Mouse (Mus musculus) hindbrain, embryonic 12.5 days (tissue): ENCODE measurements around the gene Slc1a7. TPM values are rescaled to one million over a fixed set of nuclear protein-coding genes. Genes with fewer than 3 reads are reported as not detected.
A peak's percentile ranks its signal among the peaks of the same experiment; 100 is the strongest.

Experiments
- ATAC-seq: fragments of 200-750 bp; cut with Nextera tagmentation; 2 replicates; pipeline ENCODE4 v1.8.0; 2017; ENCODE audit warnings: moderate TSS enrichment; ENCODE audit not compliant: low FRiP score
- H3K27ac ChIP-seq: fragments of 300-500 bp; sonication (generic); 2 replicates; pipeline ENCODE4 v1.5.1; 2016; ENCODE audit warnings: mild to moderate bottlenecking
- H3K27me3 ChIP-seq: fragments of 300-500 bp; sonication (generic); 2 replicates; pipeline ENCODE4 v1.6.1; 2016; ENCODE audit warnings: mild to moderate bottlenecking
- H3K36me3 ChIP-seq: fragments of 300-500 bp; sonication (generic); 2 replicates; pipeline ENCODE4 v1.6.1; 2016; ENCODE audit warnings: mild to moderate bottlenecking
- H3K4me1 ChIP-seq: fragments of 300-500 bp; sonication (generic); 2 replicates; pipeline ENCODE4 v1.6.1; 2016
- H3K4me2 ChIP-seq: fragments of 300-500 bp; sonication (generic); replicated peaks from 2 replicates; pipeline ENCODE4 v1.6.1; 2016; ENCODE audit warnings: mild to moderate bottlenecking
- H3K4me3 ChIP-seq: fragments of 300-500 bp; sonication (generic); 2 replicates; pipeline ENCODE4 v1.5.1; 2016; ENCODE audit warnings: mild to moderate bottlenecking
- H3K9ac ChIP-seq: fragments of 300-500 bp; sonication (generic); 2 replicates; pipeline ENCODE4 v1.6.1; 2016; ENCODE audit warnings: mild to moderate bottlenecking, moderate library complexity
- H3K9me3 ChIP-seq: fragments of 300-500 bp; sonication (generic); replicated peaks from 2 replicates; pipeline ENCODE4 v1.6.1; 2016; ENCODE audit warnings: mild to moderate bottlenecking
- WGBS: fragments of 180-500 bp; shearing (Covaris S2); methylation state at CpG from one replicate; pipeline ENCODE4 v1.1.7; 2016; 5-methylcytosine and 5-hydroxymethylcytosine counted together
- polyA plus RNA-seq: library from polyadenylated mRNA; unstranded; fragments of >200 nt; fragmentation: Nextera tagmentation; extraction: Ambion mirVana; gene quantifications from 2 replicates; pipeline ENCODE4 v1.2.1, GENCODE M21; 2016

Gene Slc1a7
- polyA plus RNA-seq = 0.08 TPM in 1 of 2 replicates, not detected in the other

DNA sequence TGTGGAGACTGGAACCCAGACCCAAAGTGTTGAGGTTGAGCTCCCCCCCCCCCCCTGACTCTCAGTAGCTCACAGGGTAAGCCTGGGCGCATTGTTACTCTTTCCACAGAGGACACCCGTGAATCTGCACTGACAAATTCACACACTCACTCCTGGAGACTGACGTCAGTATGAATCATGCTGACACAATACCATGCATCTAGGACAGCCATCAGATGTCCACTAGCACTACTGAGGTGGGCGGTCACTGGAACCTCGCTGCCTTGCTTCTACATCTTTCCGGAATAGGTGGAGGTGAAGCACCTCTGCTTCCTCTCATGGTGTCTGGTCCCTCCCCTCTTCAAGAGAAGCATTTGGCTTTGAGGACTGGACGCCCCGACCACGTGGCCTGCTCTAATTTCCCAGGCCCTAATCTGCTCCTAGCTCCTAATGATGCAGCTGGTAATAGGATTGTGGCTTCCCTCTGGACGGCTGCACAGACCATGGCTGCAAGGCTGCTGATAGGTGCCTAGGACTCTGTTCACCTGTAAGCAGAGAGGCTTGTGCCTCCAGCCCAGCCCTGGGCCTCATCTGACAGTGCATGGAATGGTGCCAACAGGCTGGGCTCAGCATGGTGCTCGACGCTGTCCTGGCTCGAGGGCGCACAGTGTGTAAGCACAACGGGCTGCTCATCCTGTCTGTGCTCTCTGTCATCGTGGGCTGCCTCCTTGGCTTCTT, at the start of gene Slc1a7:
Gene Slc1a7 (plus strand): TSS at position 367 of the 717 bp plus-strand sequence.
- 88% methylated on average over 16 of the region's 16 CpGs for WGBS
- ATAC-seq = no peak
- H3K4me2 ChIP-seq = no peak within 1 kb of the TSS
- no peaks in the 10 kb centered on the region for H3K27me3 ChIP-seq
- no peaks in the 10 kb centered on the region for H3K4me1 ChIP-seq
- no peak within 1 kb of the TSS for H3K27ac ChIP-seq
- H3K9me3 ChIP-seq = no peaks in the 10 kb centered on the region
- no peak within 1 kb of the TSS for H3K4me3 ChIP-seq
- H3K9ac ChIP-seq = no peak within 1 kb of the TSS
- no peaks in the 10 kb centered on the region for H3K36me3 ChIP-seq

DNA sequence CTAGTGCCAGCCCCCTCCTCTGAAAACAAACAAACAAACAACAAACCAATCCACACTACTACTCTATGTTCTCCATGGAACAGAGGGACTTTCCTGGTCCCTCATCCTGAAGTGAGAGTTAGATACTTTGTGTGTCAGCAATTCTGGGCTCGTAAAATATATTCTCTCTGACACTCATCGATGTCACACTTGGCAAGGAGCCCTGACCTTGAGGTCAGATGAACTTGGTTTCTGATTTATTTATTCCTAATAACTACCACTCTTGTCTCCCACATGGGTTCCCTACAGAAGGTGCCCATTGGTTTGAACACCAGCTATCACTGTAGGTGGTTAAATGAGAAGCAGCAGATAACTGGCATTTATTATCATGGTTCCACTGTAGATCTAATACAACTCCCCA, 47.8 kb upstream of the Slc1a7 start:
- H3K27ac ChIP-seq = no peak overlapping the region
- H3K4me2 ChIP-seq = no peak overlapping the region
- 90% methylated on average over 2 of the region's 2 CpGs for WGBS
- H3K36me3 ChIP-seq = 0 out of 2 replicates have a peak, but pooled peaks cover 6% of the 10 kb centered on the region
- H3K27me3 ChIP-seq = no peaks in the 10 kb centered on the region
- H3K9ac ChIP-seq = no peak overlapping the region
- peaks cover 18% of the 10 kb centered on the region for H3K4me1 ChIP-seq
- no peak for ATAC-seq
- H3K9me3 ChIP-seq = no peaks in the 10 kb centered on the region
- no peak overlapping the region for H3K4me3 ChIP-seq

DNA sequence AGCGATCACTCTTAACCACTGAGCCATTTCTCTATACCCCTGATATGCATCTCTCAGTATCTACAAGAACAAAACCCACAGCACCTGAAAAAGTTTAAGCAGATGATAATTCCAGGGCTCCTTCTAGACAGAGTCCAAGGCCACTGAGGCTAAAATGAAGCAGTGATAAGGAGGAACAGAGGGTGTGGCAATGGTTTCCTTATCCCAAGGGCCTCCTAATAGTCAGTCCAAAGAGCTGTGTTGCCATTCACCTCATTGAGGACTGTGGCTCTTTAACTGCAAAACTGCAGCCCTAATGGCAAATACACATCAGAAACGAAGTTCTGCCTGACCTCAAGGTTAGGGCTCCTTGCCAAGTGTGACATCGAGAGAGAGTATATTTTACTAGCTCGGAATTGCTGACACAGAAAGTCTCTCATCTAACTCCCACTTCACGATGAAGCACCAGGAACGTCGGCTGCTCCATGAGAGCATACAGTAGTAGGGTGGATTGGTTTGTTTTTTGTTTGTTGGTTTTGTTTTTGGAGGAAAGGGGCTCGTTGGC, 46.9 kb upstream of the Slc1a7 start:
- WGBS = 86% methylated on average over 8 of the region's 8 CpGs
- ATAC-seq = no peak
- Histone ChIP-seq H3K36me3 (0 out of 2 replicates have a peak, but pooled peaks cover 6% of the 10 kb centered on the region), H3K27ac (no peak overlapping the region), H3K4me3 (no peak overlapping the region), H3K27me3 (no peaks in the 10 kb centered on the region), H3K9me3 (no peaks in the 10 kb centered on the region), H3K4me1 (peaks cover 18% of the 10 kb centered on the region), H3K4me2 (no peak overlapping the region), H3K9ac (no peak overlapping the region)

DNA sequence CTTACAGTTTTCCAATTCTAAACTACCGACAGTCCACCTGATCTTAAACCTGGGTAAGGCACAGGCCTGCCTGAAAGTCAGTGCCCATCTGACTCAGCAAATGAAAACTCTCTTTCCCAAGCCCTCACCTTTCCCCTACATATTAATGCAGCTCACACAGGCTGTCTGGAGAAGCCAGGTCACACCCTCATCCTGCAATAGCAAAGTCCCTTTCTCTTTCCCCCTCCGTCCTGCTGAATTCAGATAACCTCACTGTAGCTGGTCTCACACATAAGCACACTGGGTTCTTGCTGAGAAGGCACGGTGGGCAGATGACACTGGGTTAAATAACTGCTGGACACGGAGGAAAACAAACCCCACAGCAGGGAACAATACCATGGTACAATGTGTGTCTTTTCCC, 46.2 kb upstream of the Slc1a7 start:
- H3K4me1 ChIP-seq = peaks cover 18% of the 10 kb centered on the region
- no peak overlapping the region for H3K9ac ChIP-seq
- H3K9me3 ChIP-seq = no peaks in the 10 kb centered on the region
- no peak for ATAC-seq
- peak overlapping the region; percentile 79; the same call in 1 of the 2 replicates for H3K4me2 ChIP-seq
- no peak overlapping the region for H3K4me3 ChIP-seq
- H3K27ac ChIP-seq = no peak overlapping the region
- H3K36me3 ChIP-seq = 0 out of 2 replicates have a peak, but pooled peaks cover 6% of the 10 kb centered on the region
- WGBS = 57% methylated on average over 4 of the region's 4 CpGs
- no peaks in the 10 kb centered on the region for H3K27me3 ChIP-seq

DNA sequence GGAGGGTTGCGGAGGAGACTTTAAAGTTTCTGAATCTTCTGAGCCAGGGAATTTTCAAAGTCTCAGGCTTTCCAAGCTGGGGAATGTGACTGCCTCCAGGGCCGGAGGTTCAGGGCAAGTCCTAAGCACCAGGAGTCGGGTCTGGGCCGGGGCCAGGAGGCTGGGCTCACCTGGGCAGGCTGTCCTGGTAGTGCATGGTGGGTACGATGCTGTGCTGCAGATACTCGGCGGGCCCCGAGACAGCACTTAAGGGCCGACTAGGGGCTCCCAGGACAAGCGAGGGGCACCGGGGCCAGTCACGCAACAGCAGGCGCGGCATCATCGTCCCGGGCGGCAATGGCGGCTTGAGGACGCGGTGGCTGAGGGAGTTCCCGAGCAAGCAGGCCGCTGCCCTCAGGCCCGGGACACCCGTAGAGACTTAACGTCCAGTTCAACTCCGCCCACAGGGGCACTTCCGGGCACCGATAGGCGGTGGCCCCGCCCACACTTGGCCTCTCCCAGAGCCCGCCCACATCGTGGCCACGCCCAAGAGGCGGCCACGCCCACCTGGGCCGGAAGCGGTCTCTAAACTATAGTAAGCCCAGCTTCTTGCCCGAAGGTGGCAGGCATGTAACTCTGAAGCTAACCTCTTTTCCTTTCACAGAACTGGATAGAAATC, 44.9 kb upstream of the Slc1a7 start, which contains the start of gene Cpt2:
Gene Cpt2 (minus strand): TSS at position 466 of the 658 bp plus-strand sequence.
- H3K27ac ChIP-seq = 0 out of 2 replicates have a peak within 1 kb of the TSS, but pooled peaks have one; percentile 35
- peak; percentile 90 for ATAC-seq
- H3K9me3 ChIP-seq = no peaks in the 10 kb centered on the region
- H3K4me2 ChIP-seq = peak within 1 kb of the TSS; percentile 79
- peak within 1 kb of the TSS; percentile 72 for H3K9ac ChIP-seq
- peaks cover 18% of the 10 kb centered on the region for H3K4me1 ChIP-seq
- H3K27me3 ChIP-seq = no peaks in the 10 kb centered on the region
- peak within 1 kb of the TSS; percentile 76 for H3K4me3 ChIP-seq
- 0 out of 2 replicates have a peak, but pooled peaks cover 6% of the 10 kb centered on the region for H3K36me3 ChIP-seq
- 2% methylated on average over 38 of the region's 38 CpGs for WGBS

DNA sequence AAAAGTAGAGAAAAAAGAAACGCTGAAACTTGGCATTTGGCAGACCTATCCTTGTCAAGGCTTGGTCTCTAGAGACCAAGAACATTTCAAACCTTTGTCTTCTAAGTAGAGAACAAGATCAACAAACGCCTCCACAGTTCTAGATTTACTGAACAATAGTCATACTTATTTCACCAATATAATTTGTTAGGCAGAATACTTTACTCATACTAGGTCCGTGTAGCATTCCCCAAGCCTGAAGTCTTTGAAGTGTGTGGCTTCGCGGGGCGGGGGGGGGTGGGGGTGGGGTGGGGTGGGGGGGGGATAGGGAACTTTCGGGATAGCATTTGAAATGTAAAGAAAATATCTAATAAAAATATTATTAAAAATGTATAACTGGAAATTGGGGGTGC, 44.3 kb upstream of the Slc1a7 start:
- peak overlapping the region; percentile 79 for H3K4me2 ChIP-seq
- H3K27ac ChIP-seq = no peak overlapping the region
- peaks cover 18% of the 10 kb centered on the region for H3K4me1 ChIP-seq
- peak overlapping the region; percentile 76 for H3K4me3 ChIP-seq
- H3K9ac ChIP-seq = peak overlapping the region; percentile 72; the same call in 1 of the 2 replicates
- WGBS = 48% methylated on average over 7 of the region's 7 CpGs
- H3K27me3 ChIP-seq = no peaks in the 10 kb centered on the region
- H3K36me3 ChIP-seq = 0 out of 2 replicates have a peak, but pooled peaks cover 6% of the 10 kb centered on the region
- no peaks in the 10 kb centered on the region for H3K9me3 ChIP-seq
- peak; percentile 26; the same call in 1 of the 2 replicates for ATAC-seq

GRCm38 (mm10) chr4:107928269-107928668, 39.9 kb upstream of the Slc1a7 start:
- ATAC-seq = no peak
- Histone ChIP-seq H3K9me3 (no peaks in the 10 kb centered on the region), H3K36me3 (no peaks in the 10 kb centered on the region), H3K27ac (no peak overlapping the region), H3K9ac (no peak overlapping the region), H3K4me1 (peaks cover 3% of the 10 kb centered on the region), H3K27me3 (no peaks in the 10 kb centered on the region), H3K4me2 (no peak overlapping the region), H3K4me3 (no peak overlapping the region)
- 72% methylated on average over 2 of the region's 2 CpGs for WGBS

GRCm38 (mm10) chr4:107928726-107929125, 39.4 kb upstream of the Slc1a7 start:
- Histone ChIP-seq H3K9me3 (no peaks in the 10 kb centered on the region), H3K27me3 (no peaks in the 10 kb centered on the region), H3K27ac (no peak overlapping the region), H3K9ac (no peak overlapping the region), H3K4me3 (no peak overlapping the region), H3K36me3 (no peaks in the 10 kb centered on the region), H3K4me1 (no peaks in the 10 kb centered on the region; the same call in 1 of the 2 replicates), H3K4me2 (no peak overlapping the region)
- WGBS = 87% methylated on average over 2 of the region's 2 CpGs
- no peak for ATAC-seq

GRCm38 (mm10) chr4:107931453-107931852, 36.7 kb upstream of the Slc1a7 start:
- no peak overlapping the region for H3K4me3 ChIP-seq
- no peak overlapping the region for H3K9ac ChIP-seq
- no peaks in the 10 kb centered on the region for H3K36me3 ChIP-seq
- H3K4me1 ChIP-seq = no peaks in the 10 kb centered on the region
- WGBS = 80% methylated on average over 3 of the region's 3 CpGs
- no peak overlapping the region for H3K4me2 ChIP-seq
- ATAC-seq = no peak
- no peaks in the 10 kb centered on the region for H3K27me3 ChIP-seq
- H3K27ac ChIP-seq = no peak overlapping the region
- H3K9me3 ChIP-seq = no peaks in the 10 kb centered on the region

GRCm38 (mm10) chr4:107933239-107933638, 34.9 kb upstream of the Slc1a7 start:
- Histone ChIP-seq H3K36me3 (no peaks in the 10 kb centered on the region), H3K4me1 (no peaks in the 10 kb centered on the region), H3K4me3 (no peak overlapping the region), H3K4me2 (no peak overlapping the region), H3K9ac (no peak overlapping the region), H3K9me3 (no peaks in the 10 kb centered on the region), H3K27ac (no peak overlapping the region), H3K27me3 (no peaks in the 10 kb centered on the region)
- ATAC-seq = no peak
- WGBS = 81% methylated on average over 8 of the region's 8 CpGs

DNA sequence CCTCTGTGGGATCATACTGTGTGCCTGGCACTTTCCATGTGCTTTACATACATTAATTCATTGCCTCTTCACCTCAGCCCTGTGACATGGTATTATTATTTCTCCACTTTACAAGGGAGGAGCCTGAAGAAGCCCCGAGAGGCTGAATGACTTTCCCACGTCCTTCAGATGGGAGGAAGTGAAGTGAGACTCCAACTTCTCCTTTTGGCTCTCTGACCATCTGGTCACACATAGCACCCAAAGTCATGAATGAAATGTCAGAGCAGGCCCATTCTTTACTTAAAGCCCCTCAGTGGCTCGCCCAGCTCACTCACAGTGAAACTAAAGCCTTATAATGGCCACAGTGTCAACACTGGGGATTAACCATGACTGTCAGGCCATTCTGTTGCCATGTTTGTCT, 32.9 kb upstream of the Slc1a7 start:
- H3K4me2 ChIP-seq = no peak overlapping the region
- no peak overlapping the region for H3K27ac ChIP-seq
- no peaks in the 10 kb centered on the region for H3K9me3 ChIP-seq
- H3K27me3 ChIP-seq = no peaks in the 10 kb centered on the region
- no peaks in the 10 kb centered on the region for H3K36me3 ChIP-seq
- 74% methylated on average over 3 of the region's 3 CpGs for WGBS
- H3K4me3 ChIP-seq = no peak overlapping the region
- no peak overlapping the region for H3K9ac ChIP-seq
- H3K4me1 ChIP-seq = no peaks in the 10 kb centered on the region
- ATAC-seq = no peak

DNA sequence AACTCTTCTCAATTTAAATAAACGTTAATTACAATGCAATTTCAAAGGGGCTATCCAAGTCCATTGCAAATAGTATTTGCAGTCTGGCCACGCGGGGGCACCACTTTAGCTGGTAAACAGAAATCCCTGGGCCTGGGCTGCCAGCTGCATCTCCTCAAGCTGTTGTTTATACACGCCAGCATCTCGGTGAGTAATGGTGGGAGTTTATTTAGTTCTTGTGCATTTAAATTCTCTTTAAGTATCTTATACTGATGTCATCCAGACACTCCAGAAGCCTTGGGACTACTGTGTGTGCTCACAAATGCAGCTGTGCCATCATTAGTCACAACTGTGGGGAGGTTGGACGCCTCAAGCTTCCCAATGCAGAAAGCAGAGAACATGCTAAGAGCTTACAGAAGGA, 30.8 kb upstream of the Slc1a7 start:
- H3K4me3 ChIP-seq = no peak overlapping the region
- no peaks in the 10 kb centered on the region for H3K9me3 ChIP-seq

More for the DNA sequence above, 30.8 kb upstream of the Slc1a7 start:
- Histone ChIP-seq H3K27me3 (no peaks in the 10 kb centered on the region), H3K36me3 (no peaks in the 10 kb centered on the region), H3K27ac (no peak overlapping the region), H3K4me2 (no peak overlapping the region), H3K4me1 (no peaks in the 10 kb centered on the region), H3K9ac (no peak overlapping the region)
- no peak for ATAC-seq
- WGBS = 29% methylated on average over 6 of the region's 6 CpGs
